Mouse (Mus musculus): Measurements from ENCODE around the gene Tsen15. TPM values are rescaled to one million over a fixed set of nuclear protein-coding genes. Genes with fewer than 3 reads are reported as not detected.

Gene Tsen15
- polyA plus RNA-seq, 1 experiment from 2014 or later = 18.3 TPM

Other genes with a start within 250 kb of the Tsen15 start
- not detected in 3 replicates for gene Colgalt2, start 13.1 kb upstream of the Tsen15 start, polyA plus RNA-seq (2018)

Data from macrophage (primary cell).